Mouse (Mus musculus): ENCODE measurements around the gene Yme1l1. TPM values are rescaled to one million over a fixed set of nuclear protein-coding genes. Genes with fewer than 3 reads are reported as not detected.
A peak's percentile ranks its signal among the peaks of the same experiment; 100 is the strongest.

Yme1l1 gene
- total RNA-seq, 1 experiment, result 160 TPM

DNA sequence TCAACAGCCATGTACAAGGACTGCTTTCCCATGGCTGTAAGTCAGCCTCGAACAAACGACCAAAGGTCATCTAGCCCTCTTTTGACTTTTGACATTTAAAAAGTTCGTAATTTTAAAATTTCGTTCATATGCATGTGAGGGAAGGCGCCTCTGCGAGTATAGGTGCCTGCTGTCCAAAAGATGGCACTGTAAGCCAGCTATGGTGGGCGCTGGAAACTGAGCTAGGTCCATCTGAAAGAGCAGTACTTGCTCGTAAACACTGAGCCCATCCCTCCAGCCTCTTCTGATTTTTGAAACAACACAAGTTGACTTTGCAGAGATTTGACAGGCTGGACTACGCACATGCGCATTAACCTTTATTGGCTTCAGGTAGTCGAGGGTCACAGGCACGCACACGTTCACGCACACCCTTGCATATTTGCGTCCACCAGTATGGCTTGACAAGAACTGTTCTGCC, 50.9 kb downstream of the Yme1l1 start, which contains the start of gene 4931423N10Rik:
Gene 4931423N10Rik (plus strand): TSS at position 407 of the 457 bp plus-strand sequence.
- Histone ChIP-seq H3K9me3 (ENCODE audit: control insufficient read depth, insufficient read depth, low read depth, low read length) (no peaks in the 10 kb centered on the region), H3K9ac (ENCODE audit: insufficient read depth, low read depth, low read length, poor library complexity, severe bottlenecking) (no peak within 1 kb of the TSS), H3K4me3 (ENCODE audit: insufficient read depth in 1 of 2, low read depth in 1 of 2, low read length in 2 of 2, poor library complexity in 1 of 2, severe bottlenecking in 1 of 2) (no peak within 1 kb of the TSS), H3K4me1 (ENCODE audit: control insufficient read depth in 2 of 2, insufficient read depth in 2 of 2, low read length in 2 of 2, poor library complexity in 1 of 2) (peaks cover 0 to 2% of the 10 kb centered on the region in 2 experiments; a peak in 1 of 4 replicates), H3K36me3 (ENCODE audit: control insufficient read depth, insufficient read depth, low read length, poor library complexity, severe bottlenecking) (no peaks in the 10 kb centered on the region), H3K27ac (ENCODE audit: insufficient read depth, low read depth, low read length, poor library complexity, severe bottlenecking) (no peak within 1 kb of the TSS)
- in situ Hi-C loops (cut with MboI; ENCODE audit: low sequenced_read_pairs in 2 of 2, unreplicated experiment in 2 of 2), result no loop called here
- TF ChIP-seq MAFK (IDR thresholded peaks at IDR 0.05; ENCODE audit: insufficient read depth, low read depth, low read length) (no peak), CHD2 (IDR thresholded peaks at IDR 0.05; ENCODE audit: low read depth, low read length) (no peak), HCFC1 (IDR thresholded peaks at IDR 0.05; ENCODE audit: borderline replicate concordance, insufficient read depth, low read length) (no peak), ZC3H11A (IDR thresholded peaks at IDR 0.05; ENCODE audit: borderline replicate concordance, low read depth, low read length) (no peak; the same call in 1 of the 2 replicates), ZNF384 (IDR thresholded peaks at IDR 0.05; ENCODE audit: low read depth, low read length) (no peak)
- DNase-seq (ENCODE audit: low read depth, low spot score), result no peak

DNA sequence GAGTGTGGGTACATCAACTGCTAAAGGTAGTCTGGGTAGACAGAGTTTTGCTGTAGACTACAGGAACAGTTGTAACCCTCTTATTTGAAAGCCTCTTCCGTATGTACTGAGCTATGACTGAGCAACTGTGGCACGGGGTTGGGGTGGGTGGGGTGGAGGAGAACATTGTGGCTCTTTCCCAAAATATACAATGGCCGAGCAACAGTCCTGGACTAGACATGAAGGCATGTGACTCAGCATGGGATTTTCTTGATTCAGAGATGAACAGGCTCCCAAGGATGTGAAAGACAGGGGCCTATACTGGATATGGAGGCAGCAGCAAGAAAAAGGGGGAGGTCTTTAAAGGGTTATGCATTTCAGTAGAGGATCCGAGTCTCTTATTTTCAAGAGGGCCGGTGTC, 57.5 kb downstream of the Yme1l1 start:
- H3K9me3 ChIP-seq (ENCODE audit: control insufficient read depth, insufficient read depth, low read depth, low read length), result no peaks in the 10 kb centered on the region
- in situ Hi-C loops (cut with MboI; ENCODE audit: low sequenced_read_pairs in 2 of 2, unreplicated experiment in 2 of 2), result no loop called here
- no peak overlapping the region for H3K27ac ChIP-seq (ENCODE audit: insufficient read depth, low read depth, low read length, poor library complexity, severe bottlenecking)
- no peak overlapping the region for H3K9ac ChIP-seq (ENCODE audit: insufficient read depth, low read depth, low read length, poor library complexity, severe bottlenecking)
- H3K4me1 ChIP-seq (ENCODE audit: control insufficient read depth in 2 of 2, insufficient read depth in 2 of 2, low read length in 2 of 2, poor library complexity in 1 of 2), result no peaks in the 10 kb centered on the region
- no peak for TF ChIP-seq CHD2 (IDR thresholded peaks at IDR 0.05; ENCODE audit: low read depth, low read length)
- TF ChIP-seq ZNF384 (IDR thresholded peaks at IDR 0.05; ENCODE audit: low read depth, low read length), result no peak
- TF ChIP-seq ZC3H11A (IDR thresholded peaks at IDR 0.05; ENCODE audit: borderline replicate concordance, low read depth, low read length), result no peak
- TF ChIP-seq HCFC1 (IDR thresholded peaks at IDR 0.05; ENCODE audit: borderline replicate concordance, insufficient read depth, low read length), result no peak
- TF ChIP-seq MAFK (IDR thresholded peaks at IDR 0.05; ENCODE audit: insufficient read depth, low read depth, low read length), result no peak
- H3K36me3 ChIP-seq (ENCODE audit: control insufficient read depth, insufficient read depth, low read length, poor library complexity, severe bottlenecking), result no peaks in the 10 kb centered on the region
- no peak for DNase-seq (ENCODE audit: low read depth, low spot score)
- H3K4me3 ChIP-seq (ENCODE audit: insufficient read depth in 1 of 2, low read depth in 1 of 2, low read length in 2 of 2, poor library complexity in 1 of 2, severe bottlenecking in 1 of 2), result no peak overlapping the region

DNA sequence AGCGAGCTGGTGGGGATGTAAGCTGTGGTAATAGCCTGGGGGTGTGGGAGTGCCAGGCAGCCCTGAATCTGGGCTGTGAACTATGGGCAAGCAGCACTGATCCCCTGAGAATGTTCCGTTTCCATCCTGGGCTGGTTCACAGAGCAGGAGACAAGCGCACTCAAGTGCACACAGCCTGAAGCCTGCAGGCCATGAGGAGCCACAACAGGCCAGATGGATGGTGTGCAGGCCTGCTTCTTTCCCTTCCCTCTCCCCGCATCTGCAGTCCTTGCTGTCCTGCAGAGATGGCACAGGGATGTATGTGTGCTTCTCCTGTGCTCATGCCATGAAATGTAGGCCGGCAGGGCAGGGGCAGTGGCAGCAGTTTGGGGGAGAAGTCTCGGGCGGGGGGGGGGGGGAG, 69.0 kb downstream of the Yme1l1 start:
- peak overlapping the region; percentile 20 to 52; a peak in 3 of 4 replicates for H3K4me3 ChIP-seq (ENCODE audit: insufficient read depth in 1 of 2, low read depth in 1 of 2, low read length in 2 of 2, poor library complexity in 1 of 2, severe bottlenecking in 1 of 2)
- TF ChIP-seq ZC3H11A (IDR thresholded peaks at IDR 0.05; ENCODE audit: borderline replicate concordance, low read depth, low read length) (no peak), MAFK (IDR thresholded peaks at IDR 0.05; ENCODE audit: insufficient read depth, low read depth, low read length) (no peak), ZNF384 (IDR thresholded peaks at IDR 0.05; ENCODE audit: low read depth, low read length) (no peak), HCFC1 (IDR thresholded peaks at IDR 0.05; ENCODE audit: borderline replicate concordance, insufficient read depth, low read length) (no peak), CHD2 (IDR thresholded peaks at IDR 0.05; ENCODE audit: low read depth, low read length) (no peak)
- H3K36me3 ChIP-seq (ENCODE audit: control insufficient read depth, insufficient read depth, low read length, poor library complexity, severe bottlenecking), result no peaks in the 10 kb centered on the region
- H3K9me3 ChIP-seq (ENCODE audit: control insufficient read depth, insufficient read depth, low read depth, low read length), result no peaks in the 10 kb centered on the region
- no peak overlapping the region for H3K27ac ChIP-seq (ENCODE audit: insufficient read depth, low read depth, low read length, poor library complexity, severe bottlenecking)
- DNase-seq (ENCODE audit: low read depth, low spot score), result no peak
- 0 out of 2 replicates have a peak overlapping the region, but pooled peaks have one; percentile 4 for H3K9ac ChIP-seq (ENCODE audit: insufficient read depth, low read depth, low read length, poor library complexity, severe bottlenecking)
- H3K4me1 ChIP-seq (ENCODE audit: control insufficient read depth in 2 of 2, insufficient read depth in 2 of 2, low read length in 2 of 2, poor library complexity in 1 of 2), result no peaks in the 10 kb centered on the region
- in situ Hi-C loops (cut with MboI; ENCODE audit: low sequenced_read_pairs in 2 of 2, unreplicated experiment in 2 of 2), result no loop called here

DNA sequence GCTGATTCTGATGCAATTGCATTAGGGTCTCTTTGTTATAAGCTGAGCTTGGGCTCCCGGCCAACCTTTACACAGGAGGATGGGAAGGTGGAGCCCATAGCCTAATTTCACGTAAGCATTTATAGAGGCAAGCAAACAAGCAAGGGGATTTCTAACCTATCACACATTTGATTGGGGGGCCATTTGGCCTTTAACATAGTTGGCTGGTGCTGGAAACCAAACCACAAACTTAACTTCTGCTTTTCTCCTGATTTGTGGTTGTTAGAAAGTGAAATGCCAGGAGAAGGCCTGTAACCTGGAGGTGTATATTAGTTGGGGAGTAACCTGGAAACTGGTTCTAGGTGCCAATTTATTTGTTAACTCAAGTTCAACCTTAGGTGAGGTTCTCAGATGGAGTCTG, 72.3 kb downstream of the Yme1l1 start:
- in situ Hi-C loops (cut with MboI; ENCODE audit: low sequenced_read_pairs in 2 of 2, unreplicated experiment in 2 of 2), result no loop called here
- Histone ChIP-seq H3K36me3 (ENCODE audit: control insufficient read depth, insufficient read depth, low read length, poor library complexity, severe bottlenecking) (no peaks in the 10 kb centered on the region), H3K9me3 (ENCODE audit: control insufficient read depth, insufficient read depth, low read depth, low read length) (no peaks in the 10 kb centered on the region), H3K27ac (ENCODE audit: insufficient read depth, low read depth, low read length, poor library complexity, severe bottlenecking) (no peak overlapping the region), H3K4me1 (ENCODE audit: control insufficient read depth in 2 of 2, insufficient read depth in 2 of 2, low read length in 2 of 2, poor library complexity in 1 of 2) (no peaks in the 10 kb centered on the region), H3K9ac (ENCODE audit: insufficient read depth, low read depth, low read length, poor library complexity, severe bottlenecking) (no peak overlapping the region), H3K4me3 (ENCODE audit: insufficient read depth in 1 of 2, low read depth in 1 of 2, low read length in 2 of 2, poor library complexity in 1 of 2, severe bottlenecking in 1 of 2) (no peak overlapping the region)
- TF ChIP-seq ZNF384 (IDR thresholded peaks at IDR 0.05; ENCODE audit: low read depth, low read length), result no peak
- no peak for DNase-seq (ENCODE audit: low read depth, low spot score)
